ENCODE assay signal across 9 mouse cellular contexts in genomic region chr12:91625013-91625412, GRCm38 (mm10). TPM values are rescaled to one million over a fixed set of nuclear protein-coding genes. Genes with fewer than 3 reads are reported as not detected.
DNase-seq lines count a peak whose midpoint lies in the region; TF ChIP-seq lines count a peak whose summit lies in the region.
"Had no signal": no experiment of that assay in that cellular context is flagged by ENCODE, and none has a peak within 500 bp of the region (broad histone marks: within the 10 kb centered on the region; RNA-seq: fewer than 3 reads in every experiment).

No protein-coding gene starts in this region.

- H3K4me3 ChIP-seq in left cerebral cortex, adult 2 months, result no peak overlapping the region
- H3K4me3 ChIP-seq: limb, embryonic 15.5 days had no signal

- DNase-seq in adrenal gland, adult 18-20 months (ENCODE audit: low spot score in 2 of 2), result peak; percentile 16 to 54
- DNase-seq in adrenal gland, adult 8-10 months, result no peak
- no peak for DNase-seq in left cerebral cortex, adult 2 months (ENCODE audit: extremely low spot score in 1 of 2, low spot score in 2 of 2)
- no peak for DNase-seq in left cerebral cortex, postnatal 10 days (ENCODE audit: extremely low spot score in 1 of 2, low spot score in 2 of 2)
- DNase-seq in brain, adult 2 months (ENCODE audit: low read depth, low spot score), result peak; percentile 43
- peak; percentile 49 for DNase-seq in lung, postnatal 10 days
- no peak for DNase-seq in embryo, embryonic 11 days
- DNase-seq in left cerebral cortex, postnatal 36 days (ENCODE audit: low spot score in 2 of 2), result no peak

- intact Hi-C loops in left cerebral cortex, adult 2 months (cut with DNase I), result no loop called here
- intact Hi-C loops in left cerebral cortex, postnatal 10 days (cut with DNase I), result no loop called here
- intact Hi-C loops in left cerebral cortex, postnatal 36 days (cut with DNase I), result no loop called here

- TF ChIP-seq CTCF in left cerebral cortex, adult 2 months (IDR thresholded peaks at IDR 0.05), result peak; percentile 71

- H3K27ac ChIP-seq in left cerebral cortex, adult 2 months, result no peak overlapping the region
- H3K27ac ChIP-seq: limb, embryonic 15.5 days had no signal

RNA-seq across cellular contexts. Expression of gene Gtf2a1, which starts 34.7 kb away (rescaled TPM):
- 10 to 100 TPM; 31.3 to 33.6 TPM for total RNA-seq in adrenal gland, adult 18-20 months (2021)
- 10 to 100 TPM; 41.1 to 48.8 (median 46.2) TPM for total RNA-seq in adrenal gland, adult 8-10 months (2022)
- total RNA-seq in left cerebral cortex, adult 2 months (2021), result 10 to 100 TPM; 46.4 to 50.8 TPM
- total RNA-seq in left cerebral cortex, postnatal 10 days (2021), result 10 to 100 TPM; 49.5 to 52.7 TPM
- 10 to 100 TPM; 46.1 to 48.6 TPM for total RNA-seq in left cerebral cortex, postnatal 36 days (2021)

Comparison
In these comparisons a context has a peak if more than half of its experiments do, and no peak if none do; other contexts are left out.
1. DNase-seq: peak in adrenal gland, adult 18-20 months (2 of 2), brain, adult 2 months (single experiment) and lung, postnatal 10 days (single experiment); none in adrenal gland, adult 8-10 months (single experiment), left cerebral cortex, adult 2 months (0 of 2), left cerebral cortex, postnatal 10 days (0 of 2), embryo, embryonic 11 days (single experiment) and left cerebral cortex, postnatal 36 days (0 of 2).